Mouse (Mus musculus) heart, postnatal 25 days (tissue): ENCODE results near the gene Desi1. TPM values are rescaled to one million over a fixed set of nuclear protein-coding genes. Genes with fewer than 3 reads are reported as not detected.
"Not testable (repeated sequence)": the region's sequence is repeated elsewhere in the genome, so short reads cannot be mapped to it uniquely, and the experiment has no call there.

Experiments used
- DNase-seq: peaks from one replicate; pipeline ENCODE4 v3.0.0; 2022; ENCODE audit warnings: low spot score
- intact Hi-C: fragments of 180-260 bp; cut with DNase I; formaldehyde crosslinking; loops from one replicate; pipeline ENCODE4 v1.15.1; 2025
- total RNA-seq, 2 experiments: library from RNA; stranded (reverse); gene quantifications; 2 replicates each; pipeline ENCODE4 v1.2.3; 2021

Desi1 gene
- total RNA-seq, 2 experiments from 2014 or later, result 24.4 to 25.9 TPM

DNA sequence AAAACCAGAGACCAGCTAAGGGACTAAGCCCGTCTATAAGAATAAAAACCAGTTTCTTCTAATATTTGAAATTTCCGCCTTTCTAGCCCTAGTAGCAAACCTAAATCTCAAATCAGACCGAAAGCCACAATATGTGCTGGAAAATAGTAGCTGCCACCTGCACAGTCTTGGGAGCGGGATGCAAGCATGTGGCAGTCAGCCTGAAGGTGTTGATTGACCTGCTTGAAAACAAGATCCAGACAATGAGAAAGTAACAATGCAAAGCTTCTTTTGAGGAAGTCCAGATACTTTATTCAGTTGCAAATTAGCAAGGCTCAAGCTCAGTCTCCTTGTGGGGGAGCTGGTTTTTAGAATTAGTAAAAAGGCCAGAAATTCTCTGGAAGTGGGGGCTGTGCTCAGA lies 63.2 kb downstream of the Desi1 start:
- DNase-seq, intact Hi-C loops: not testable (repeated sequence)

DNA sequence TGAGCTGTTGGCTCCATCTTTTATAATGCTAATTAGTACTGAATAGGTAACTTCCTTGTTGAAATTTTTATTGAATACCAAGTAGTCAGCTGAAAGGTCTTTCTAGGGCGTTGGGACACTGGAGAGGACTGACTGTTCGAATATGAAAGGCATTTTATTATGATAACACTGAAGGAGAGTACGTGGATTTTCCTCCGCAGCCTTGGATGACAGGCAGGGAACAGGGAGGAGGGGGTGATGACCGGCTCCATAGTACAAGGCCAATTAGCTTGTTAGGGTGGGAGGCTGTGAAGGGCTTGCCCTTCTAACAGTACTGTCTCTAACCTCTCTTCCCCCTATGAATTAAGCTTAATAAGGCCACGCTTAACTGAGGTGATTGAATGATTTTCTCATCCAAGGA lies 64.0 kb downstream of the Desi1 start:
- DNase-seq, intact Hi-C loops: not testable (repeated sequence)

DNA sequence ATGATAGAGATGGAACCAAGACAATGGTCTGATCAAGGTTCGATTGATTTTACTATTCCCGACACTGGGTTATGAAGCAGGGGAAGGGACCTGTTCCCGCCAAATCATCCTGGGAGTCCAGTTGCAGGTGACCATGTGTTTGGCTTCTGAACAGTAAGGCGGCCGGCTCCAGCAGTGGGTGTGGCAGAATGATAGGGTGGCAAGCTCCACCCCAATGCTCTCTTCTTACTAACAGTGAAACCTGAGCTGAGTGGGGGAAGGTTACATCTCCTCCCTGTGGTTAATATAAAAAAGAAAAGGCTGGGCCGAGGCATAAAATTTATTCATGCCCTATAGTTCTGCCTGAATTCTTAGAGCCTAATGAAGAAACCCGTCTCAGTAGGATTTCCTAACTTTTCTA lies 64.5 kb downstream of the Desi1 start:
- intact Hi-C loops, result no loop called here

DNA sequence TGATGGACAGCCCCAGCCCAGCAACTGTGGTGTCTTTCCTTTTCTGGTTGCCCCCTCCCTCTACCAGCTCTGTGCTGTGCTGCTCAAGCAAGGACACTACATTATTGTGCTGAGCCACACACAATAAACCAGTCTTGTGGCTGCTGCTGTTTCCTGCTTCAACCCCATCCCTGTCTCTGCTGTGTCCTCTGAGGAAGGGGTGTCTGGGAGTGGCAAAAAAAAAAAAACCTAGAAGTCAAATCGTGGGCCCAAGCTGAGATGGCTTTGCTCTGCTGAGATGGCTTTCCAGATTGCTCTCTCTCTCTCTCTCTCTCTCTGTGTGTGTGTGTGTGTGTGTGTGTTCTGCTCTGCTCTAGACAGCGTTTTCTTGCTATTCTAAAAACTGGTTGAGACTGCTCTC lies 65.2 kb downstream of the Desi1 start:
- no peak for DNase-seq
- intact Hi-C loops, result no loop called here

More for the DNA sequence above, 64.5 kb downstream of the Desi1 start:
- DNase-seq, result no peak

DNA sequence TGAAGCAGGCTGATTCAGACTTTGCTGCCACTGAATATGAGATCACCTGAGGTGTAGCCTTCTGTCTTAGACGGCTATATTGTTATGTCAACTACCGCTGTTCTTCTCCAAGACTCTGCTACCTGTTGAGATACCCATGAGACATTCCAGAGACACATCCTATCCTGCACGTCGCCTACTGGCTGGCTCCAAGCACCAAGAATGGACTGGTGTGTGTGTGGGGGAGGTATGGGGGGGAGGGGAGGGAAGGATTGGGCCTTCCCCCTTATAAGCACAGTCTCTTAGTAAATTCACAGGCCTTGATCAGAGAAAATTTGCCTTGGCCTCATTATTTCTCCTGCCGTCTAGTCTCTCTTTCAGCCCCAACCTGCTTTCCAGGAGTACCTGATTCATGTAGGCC lies 65.8 kb downstream of the Desi1 start:
- intact Hi-C loops, result no loop called here
- DNase-seq, result no peak

DNA sequence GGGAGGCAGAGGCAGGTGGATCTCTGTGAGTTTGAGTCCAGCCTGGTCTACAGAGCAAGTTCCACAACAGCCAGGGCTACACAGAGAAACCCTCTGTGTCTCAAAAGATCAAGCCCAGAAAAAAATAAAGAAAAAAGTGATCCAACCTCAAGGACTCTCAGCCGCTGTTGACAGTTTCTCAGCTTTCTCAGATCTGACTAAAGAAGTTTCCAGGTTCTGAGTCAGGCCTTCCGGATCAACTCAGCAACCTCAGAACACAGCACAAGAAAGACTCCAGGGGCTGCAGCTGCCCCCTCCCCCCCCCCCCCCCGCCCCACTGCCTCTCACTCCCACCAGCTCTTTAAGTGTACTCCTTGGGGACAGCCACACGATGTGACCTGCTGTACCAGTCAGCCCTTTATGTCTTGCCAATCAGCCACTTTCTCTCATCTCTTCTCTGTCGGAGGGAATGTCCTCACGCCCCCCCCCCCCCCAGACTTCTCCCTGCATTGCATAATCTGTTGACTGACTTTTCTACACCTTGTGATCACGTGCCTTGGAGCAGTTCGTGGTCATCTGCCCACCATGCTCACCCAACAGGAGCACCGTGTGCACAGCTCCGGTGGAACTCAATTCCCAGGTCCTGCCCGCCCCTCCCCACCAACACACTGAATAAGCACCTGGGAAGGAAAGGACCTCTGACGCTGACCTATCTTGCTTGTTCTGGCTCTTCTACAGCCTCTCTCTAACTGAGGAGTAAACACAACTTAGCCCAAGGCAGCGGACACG lies 67.4 kb downstream of the Desi1 start:
- intact Hi-C loops, result no loop called here
- DNase-seq, result no peak

DNA sequence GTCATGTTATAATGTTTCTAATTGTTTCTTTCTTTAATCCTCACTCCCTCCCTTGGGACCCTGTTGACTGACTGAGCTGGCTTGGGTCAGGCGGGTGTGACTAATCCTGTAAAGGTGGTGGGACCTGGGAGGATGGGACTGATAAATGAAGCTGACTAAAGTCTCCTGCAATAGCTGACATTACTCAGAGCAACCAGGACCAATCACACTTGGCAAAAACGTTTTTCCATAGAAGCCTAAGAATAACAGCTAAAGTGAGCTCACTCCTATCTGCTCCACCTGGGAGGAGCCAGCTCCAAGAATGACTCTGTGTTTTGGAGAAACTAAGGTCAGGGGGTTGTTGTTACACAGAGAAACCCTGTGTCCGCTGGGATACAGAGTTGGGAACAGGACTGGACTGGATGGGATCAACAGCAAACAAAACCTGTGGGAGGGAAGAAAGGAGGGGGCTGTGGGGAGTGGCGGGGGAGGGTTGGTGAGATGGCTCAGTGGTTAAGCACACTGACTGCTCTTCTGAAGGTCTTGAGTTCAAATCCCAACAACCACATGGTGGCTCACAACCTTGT lies 68.6 kb downstream of the Desi1 start:
- intact Hi-C loops, result no loop called here

DNA sequence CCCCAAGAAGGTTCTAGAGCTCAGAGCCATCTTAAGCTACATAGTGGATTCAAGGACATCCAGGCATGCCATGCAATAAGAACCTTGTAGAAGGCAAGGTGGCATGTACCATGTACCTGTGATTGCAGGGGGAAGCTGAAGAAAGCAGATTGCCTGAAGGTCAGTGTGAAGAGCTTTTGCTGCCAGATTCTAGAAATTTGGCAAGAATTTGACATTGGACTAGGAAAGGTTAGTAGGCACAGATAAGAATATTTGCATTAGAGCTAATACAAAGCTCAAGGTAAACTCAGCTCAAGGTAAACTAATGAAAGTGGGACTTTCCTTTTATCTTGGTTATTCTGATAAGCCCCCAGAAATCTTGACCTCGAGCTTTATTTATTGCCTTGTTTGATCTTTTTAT lies 69.4 kb downstream of the Desi1 start:
- DNase-seq, result no peak
- intact Hi-C loops, result no loop called here

More for the DNA sequence above, 68.6 kb downstream of the Desi1 start:
- DNase-seq, result no peak

DNA sequence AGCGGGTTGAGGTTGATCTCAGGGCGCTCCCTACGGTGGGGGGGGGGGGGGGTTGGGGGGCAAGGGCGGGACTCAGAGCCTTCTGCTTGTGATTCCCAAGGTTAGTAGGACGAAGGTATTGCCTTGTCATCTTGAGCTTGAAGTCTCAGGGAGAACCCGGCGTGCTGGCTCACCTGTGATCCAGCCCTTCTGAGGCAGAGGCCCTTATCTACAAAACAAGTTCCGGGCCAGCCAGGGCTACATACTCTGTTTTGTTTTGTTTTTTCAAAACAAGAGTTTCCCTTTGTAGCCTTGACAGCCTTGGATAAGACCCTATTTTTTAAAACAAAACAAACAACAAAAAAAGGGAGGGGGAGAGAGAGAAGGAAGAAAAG lies 72.6 kb downstream of the Desi1 start:
- intact Hi-C loops, result no loop called here
- DNase-seq, result no peak

DNA sequence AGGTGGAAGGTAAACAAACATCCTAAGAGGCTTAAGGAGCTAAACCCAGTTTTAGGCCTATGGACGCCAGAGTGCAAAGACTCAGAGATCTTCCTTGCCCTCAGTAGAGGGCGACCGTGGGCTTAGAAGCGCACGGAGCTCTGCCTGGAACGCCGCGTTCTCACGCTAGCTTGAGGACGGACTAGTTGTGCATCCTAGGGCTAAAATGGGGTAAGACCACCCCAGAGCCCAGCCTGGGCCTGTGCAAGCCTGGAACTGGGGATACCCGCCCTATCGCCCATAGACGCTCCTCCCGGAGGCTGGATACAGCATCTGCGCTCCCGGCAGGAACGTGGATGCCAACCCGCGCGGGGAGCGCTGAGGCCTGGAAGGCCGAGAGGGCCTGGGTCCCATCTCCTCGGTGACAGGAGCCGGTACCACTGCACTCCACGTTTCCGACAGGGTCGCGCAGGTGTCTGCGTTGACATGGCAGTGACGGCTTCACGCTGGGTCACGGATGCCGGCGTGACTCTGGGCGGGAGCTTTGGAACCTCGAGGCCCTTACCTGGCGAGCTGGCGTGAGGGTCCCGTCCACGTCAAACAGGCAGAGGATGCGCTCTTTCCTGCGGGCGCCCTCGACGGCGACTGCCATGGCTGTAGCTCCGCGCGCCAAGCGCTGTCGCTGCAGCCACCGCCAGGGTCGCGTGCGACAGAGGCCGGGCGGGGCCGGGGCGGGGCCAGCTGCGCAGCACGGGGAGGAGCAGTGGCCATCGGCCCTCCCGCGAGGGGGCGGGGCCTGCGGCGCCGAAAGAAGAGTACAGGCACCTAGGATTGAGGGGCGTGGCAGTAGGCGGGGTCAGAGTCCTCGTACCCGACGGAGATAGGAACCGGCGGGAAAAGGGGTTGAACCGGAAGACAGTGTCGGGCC lies 73.2 kb downstream of the Desi1 start, which contains the start of gene Pmm1:
Pmm1 (minus strand) TSS at position 760 of the 907 bp plus-strand sequence.
- intact Hi-C loops, result loop anchor here (1.0 kb wide), 1 partner anchor 29 kb away; no protein-coding TSS in a partner anchor
- peak; percentile 94 for DNase-seq

DNA sequence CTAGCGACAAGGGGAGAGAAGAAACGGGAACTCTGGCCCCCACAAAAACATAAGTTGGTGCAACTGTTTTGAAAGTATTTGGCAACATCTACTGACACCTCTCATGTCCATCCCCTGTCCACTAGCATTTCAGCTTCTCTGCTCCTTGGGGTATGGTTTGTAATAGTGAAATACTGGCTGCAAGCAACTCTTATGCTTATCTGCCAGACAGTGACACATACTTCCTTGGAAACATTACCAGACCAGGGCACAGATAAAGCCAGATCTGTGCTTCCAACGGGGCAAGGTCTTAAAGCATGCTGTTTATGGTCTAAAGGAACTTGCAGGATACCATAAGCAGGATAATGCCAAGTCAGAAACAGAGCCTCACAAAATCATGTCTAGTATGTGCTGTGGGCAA lies 74.8 kb downstream of the Desi1 start:
- no peak for DNase-seq
- intact Hi-C loops, result loop anchor here (2.0 kb wide), 1 partner anchor 82 kb away; no protein-coding TSS in a partner anchor

DNA sequence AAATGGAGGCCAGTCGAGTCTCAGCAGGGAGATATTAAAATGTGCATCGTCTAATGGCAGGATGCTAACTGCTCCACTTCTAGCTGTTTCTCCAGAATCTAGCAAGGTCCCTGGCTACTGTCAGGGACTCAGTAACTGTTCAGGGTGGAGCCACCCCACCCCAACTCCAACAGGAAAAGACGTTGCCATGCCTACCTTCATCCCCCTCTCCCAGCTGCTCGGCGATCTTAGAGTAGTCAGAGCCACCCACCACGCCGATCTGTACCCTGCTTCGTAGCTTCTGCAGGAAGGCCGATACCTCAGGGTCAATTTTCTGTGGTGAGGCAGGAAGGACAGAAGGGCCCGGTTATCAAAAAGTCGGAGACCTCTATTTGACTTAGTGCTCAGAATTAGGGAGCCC lies 76.1 kb downstream of the Desi1 start:
- DNase-seq, result no peak
- intact Hi-C loops, result no loop called here

DNA sequence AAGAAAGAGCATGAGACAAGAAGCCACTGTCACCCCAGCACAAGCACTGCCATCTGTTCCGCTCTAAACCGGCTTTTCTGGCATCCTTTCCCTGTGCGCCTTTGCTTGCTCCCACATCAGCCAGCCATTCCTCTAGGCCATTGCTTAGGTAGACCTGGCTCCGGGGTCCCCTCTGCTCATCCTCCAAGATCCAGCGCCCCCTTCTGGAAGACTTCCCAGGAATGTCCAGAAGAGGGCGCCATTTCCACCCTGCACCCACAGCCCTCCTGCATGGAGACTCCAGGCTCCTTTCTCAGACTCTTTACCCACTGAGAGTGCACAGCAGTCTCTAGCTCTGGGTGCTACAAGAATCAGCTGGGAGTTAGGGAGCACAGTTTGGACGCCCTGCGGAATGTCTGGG lies 77.2 kb downstream of the Desi1 start:
- no peak for DNase-seq
- intact Hi-C loops, result no loop called here

DNA sequence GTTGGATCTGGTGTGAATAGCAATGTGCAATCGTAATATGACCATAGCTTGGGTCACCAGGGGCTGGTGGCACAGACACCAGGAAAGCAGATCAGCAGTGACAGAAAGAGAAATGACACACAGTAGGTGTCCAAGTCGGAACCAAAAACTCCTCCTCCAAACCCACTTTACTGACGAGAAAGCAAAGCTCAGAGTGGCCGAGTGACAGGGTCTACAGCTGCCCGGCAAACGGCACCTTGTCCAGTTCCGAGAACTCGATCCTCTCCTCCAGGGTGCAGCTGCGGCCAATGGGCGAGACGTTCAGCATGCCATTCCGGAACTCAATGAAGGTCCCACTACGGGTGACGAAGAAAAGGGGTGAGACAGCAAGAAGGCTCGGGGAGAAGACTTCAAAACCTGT lies 78.2 kb downstream of the Desi1 start:
- no peak for DNase-seq
- intact Hi-C loops, result no loop called here

DNA sequence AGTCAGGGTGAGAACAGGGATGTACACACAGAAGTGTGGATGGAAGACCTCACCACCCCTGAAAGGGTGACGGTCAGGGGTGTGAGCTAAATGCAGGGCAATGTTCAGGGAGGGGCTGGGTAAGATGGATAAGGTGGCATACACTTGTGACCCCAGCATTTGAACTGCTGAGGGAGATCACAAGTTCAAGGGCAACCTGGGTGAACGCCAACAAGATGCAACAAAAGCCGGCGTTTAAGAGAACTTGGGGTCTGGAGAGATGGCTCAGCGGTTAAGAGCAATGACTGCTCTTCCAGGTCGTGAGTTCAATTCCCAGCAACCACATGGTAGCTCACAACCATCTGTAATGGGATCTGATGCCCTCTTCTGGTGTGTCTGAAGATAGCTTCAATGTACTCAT lies 78.9 kb downstream of the Desi1 start:
- DNase-seq, result no peak
- intact Hi-C loops, result no loop called here

DNA sequence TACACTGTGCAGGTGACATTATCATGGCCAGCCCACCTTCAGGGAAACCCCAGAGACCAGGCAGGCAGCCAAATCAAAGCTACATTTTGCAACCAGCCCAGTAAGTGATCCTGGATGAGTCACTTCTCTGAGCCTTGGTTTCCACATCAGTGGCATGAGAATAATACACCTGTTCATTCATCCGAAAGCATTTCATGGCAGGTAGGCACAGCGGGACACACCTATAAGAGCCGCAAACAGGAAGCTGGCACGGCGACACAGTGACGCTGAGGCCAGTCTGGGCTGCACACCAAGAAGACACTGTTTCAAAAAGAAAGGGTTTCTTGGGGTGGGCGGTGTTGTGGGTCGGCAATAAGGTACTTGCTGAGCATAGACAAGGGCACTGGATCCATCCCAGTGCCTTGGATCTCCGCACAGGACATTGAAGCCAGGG lies 79.5 kb downstream of the Desi1 start:
- DNase-seq, result no peak
- intact Hi-C loops, result no loop called here

DNA sequence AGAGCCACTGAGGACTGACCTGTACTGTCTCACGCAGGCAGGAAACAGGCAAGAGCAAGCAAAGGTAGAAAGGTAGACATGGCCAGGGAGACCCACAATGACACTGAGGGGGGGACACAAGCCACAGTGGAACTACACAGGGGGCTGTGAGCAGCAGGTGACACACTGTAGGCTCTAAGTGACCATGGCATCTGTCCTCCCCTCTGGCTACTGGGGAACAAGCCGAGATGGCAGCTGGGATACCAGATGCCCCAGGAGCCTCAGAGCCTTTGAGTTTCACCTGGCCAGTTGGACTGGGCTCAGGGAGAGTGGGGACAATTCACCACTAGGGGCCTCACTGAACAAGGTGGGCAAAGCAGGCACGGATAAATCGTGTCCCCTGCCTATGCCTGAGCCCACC lies 81.4 kb downstream of the Desi1 start:
- intact Hi-C loops, result no loop called here

DNA sequence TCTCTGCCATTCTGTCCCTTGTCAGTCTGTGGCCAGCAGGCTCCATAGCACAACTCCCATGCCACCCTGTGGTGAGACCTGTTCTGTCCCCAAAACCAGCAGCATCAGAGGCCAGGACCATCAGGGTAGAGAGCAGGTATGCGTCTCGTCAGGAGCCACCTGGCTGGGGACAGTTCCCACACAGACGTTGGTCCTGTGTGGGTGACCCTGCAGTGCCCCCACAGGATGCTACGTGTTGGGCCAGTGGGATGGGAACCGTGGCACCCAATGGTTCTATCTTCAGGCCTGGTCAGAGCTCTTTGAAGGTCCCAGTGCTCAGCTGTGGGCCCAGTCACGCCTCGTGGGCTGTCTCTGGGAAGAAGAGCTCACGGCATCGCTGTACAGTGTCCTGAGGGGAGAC lies 82.5 kb downstream of the Desi1 start:
- no peak for DNase-seq
- intact Hi-C loops, result no loop called here

More for the DNA sequence above, 81.4 kb downstream of the Desi1 start:
- no peak for DNase-seq

DNA sequence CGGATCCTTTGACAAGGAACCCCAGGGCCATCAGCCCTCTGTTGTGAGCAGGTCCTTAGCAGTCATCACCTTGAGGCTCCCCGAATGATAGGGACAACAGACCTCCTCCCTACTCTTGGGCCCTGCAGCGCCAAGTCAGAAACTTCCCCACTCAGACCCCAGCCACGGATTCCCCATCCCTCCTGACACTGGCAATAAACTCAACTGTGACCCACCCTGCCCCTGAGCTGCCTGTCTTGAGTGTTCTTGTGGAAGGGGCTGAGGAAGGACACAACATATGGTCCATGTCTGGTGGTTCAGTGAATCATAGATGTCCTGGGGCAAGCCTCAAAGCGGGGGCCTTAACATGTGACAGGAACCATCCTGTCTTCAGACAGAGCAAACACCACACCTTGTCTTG lies 82.9 kb downstream of the Desi1 start:
- DNase-seq, result no peak
- intact Hi-C loops, result no loop called here

DNA sequence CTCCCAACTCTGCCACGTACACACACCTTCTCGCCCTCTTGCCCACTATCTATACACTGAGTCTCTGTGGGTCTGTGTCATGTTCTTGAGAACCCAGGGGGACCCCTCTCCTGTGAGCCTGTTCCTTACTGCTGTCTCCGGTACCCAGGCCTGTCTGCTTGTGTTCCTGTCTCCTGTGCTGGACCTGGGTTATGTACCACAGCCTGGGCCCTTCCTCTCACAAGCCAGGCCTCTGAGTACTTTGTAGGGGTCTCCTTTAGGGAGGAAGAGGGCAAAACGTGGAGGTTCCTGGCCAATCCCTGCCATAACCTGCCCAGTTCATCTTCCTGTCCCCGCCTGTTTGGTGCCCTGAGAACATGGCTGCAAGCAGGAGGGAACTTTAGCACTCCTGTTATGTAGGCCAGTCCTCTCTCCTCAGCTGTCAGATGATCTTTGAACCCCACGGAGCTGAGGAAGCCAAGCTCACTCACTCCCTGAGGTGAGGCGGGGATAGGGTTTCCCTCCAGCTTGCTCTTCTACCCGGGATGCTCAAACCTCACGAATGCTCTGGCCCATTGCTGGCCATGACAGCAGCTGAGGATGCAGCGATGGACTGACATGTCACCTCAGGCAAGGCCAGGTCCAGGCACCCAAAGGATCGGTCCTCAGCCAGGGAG lies 84.1 kb downstream of the Desi1 start:
- no peak for DNase-seq
- intact Hi-C loops, result no loop called here
